Comparison of ENCODE assay signal across 8 mouse cellular contexts in genomic region chr2:28278150-28278549, GRCm38 (mm10).
DNase-seq lines count a peak whose midpoint lies in the region; ATAC-seq and TF ChIP-seq lines count a peak whose summit lies in the region.

No protein-coding gene starts in this region.

- peak; percentile 10 for DNase-seq in MEL-GATA-1-ER (ENCODE audit: extremely low read depth, low read depth)
- peak; percentile 66 for DNase-seq in brain, embryonic 14.5 days (ENCODE audit: low read depth)
- DNase-seq in heart, postnatal 36 days, result peak; percentile 44 to 67
- DNase-seq in layer of hippocampus, adult 8-10 months (ENCODE audit: low spot score in 2 of 2), result peak; percentile 54 to 71
- DNase-seq in lung, postnatal 25 days (ENCODE audit: low spot score), result peak; percentile 64
- DNase-seq in right cerebral cortex, postnatal 36 days (ENCODE audit: low spot score in 2 of 2), result peak; percentile 50 to 68
- no peak for DNase-seq in adipocyte (ENCODE audit: low spot score)

- peak; percentile 32; the same call in 1 of the 2 replicates for ATAC-seq in erythroblast, adult 5-6 weeks (replicated peaks; ENCODE audit: low FRiP score, poor library complexity, severe bottlenecking)

- TF ChIP-seq CTCF in brain, embryonic 14.5 days (IDR thresholded peaks at IDR 0.05; ENCODE audit: borderline replicate concordance, extremely low read depth, insufficient read depth, insufficient read length), result peak; percentile 73

- no peak for TF ChIP-seq POLR2A in brain, embryonic 14.5 days (IDR thresholded peaks at IDR 0.05; ENCODE audit: borderline replicate concordance, extremely low read depth, insufficient read depth, insufficient read length, poor library complexity, severe bottlenecking)

- intact Hi-C loops in heart, postnatal 36 days (cut with DNase I), result loop anchor here (2.0 kb wide), 1 partner anchor 73 kb away; no protein-coding TSS in a partner anchor
